Mouse (Mus musculus) CH12F3 (cell line): ENCODE results near the gene Tlr3.

Source experiments
- in situ Hi-C: fragments of 300-500 bp; cut with MboI; formaldehyde crosslinking; loops from 2 replicates; pipeline ENCODE4 v1.14.3; 2020; ENCODE audit warnings: low sequenced_read_pairs

The Tlr3 gene

DNA sequence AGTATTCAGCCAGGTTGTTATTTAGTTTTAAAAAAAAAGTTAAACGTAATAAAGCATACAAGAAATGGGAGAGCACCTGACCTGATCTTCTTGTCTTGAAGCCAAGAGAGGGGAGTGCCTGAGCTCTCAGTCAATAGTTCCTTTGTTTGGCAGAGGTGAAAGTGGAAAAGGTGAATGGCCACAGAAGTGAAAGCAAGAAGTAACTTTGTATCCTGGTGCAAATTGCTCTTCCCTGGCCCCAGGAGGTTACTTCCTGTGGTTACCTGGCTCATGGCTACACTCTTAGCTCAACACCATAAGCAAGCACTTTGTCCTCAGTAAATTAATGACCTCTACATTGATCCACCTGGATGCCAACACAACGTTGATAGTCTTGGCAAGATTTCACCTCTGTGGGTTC lies at the start of gene Tlr3:
Tlr3 (minus strand) TSS at position 199 of the 400 bp plus-strand sequence.
- in situ Hi-C loops, result no loop called here

DNA sequence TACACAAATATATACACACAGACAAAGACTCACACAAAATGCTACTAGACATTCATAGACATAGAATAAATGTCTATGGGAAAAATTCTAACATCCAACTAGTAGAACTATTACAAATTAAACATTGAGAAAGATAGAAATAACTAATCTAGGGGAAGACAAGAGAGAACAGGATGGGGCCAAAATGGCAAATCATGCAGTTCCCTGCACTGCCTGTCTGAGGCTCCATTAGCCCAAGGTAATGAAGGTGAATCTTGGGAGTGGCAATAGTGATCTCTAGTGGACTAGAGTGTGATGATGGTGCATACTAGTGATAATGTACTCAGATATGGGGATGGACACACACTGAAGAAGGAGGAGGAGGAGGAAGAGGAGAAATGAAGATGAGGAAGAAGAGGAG lies 47.0 kb upstream of the Tlr3 start:
- in situ Hi-C loops, result no loop called here

DNA sequence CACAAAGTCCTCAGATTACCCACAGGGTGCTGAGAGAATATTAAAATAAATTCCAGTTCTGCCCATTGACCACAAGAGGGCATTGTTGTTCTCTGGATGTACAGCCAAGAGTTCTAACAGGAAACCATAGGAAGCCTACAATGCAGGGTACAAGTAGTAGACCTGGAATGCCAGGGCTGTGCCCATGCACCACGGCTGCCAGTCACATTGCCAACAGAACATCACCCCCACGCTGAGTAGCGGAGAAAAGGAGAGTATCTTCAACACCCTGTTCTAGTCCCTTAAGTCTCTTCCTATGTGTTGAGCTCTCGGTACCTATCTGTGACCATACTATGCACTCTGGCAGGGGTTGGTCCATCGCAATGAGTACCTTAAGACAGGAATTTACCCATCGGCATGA lies 43.5 kb upstream of the Tlr3 start:
- in situ Hi-C loops, result no loop called here

DNA sequence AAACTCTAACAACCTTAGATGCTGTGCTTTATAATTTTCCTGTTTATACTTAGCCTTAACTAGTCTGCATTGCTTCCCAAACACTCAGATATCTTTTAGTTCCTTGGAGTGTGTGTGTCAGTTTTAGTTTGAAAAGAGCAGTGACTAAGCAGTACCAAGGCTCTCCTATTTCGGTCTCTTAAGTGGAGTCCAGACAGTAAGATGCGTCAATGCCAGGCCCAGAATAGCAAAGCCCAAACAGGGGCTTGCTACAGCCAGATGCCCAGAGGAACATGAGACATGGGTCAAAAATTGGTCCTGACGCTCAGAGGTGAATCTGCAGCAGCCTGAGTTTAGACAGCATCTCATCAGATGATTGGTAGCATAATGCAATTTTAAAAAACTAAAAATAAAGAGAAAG lies 41.2 kb upstream of the Tlr3 start:
- in situ Hi-C loops, result no loop called here

DNA sequence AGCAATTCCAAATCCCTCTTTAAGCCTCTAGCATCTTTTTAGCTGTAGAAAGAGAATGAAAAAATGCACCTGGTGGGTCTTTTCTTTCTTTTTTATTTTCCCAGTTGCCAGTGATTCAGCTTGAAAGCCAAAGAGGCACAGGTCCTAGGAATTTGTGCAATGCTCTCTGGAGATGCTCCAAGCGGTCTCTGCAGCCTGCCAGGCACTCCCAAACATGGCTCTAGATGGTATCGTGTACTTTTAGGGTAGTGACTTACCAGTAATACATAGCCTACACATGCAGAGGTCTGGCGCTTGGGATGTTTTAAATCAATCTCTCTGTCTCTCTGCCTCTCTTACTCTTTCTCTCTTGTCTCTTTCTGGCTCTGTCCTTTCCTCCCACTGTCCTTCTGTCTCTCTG lies 38.0 kb upstream of the Tlr3 start:
- in situ Hi-C loops, result no loop called here

DNA sequence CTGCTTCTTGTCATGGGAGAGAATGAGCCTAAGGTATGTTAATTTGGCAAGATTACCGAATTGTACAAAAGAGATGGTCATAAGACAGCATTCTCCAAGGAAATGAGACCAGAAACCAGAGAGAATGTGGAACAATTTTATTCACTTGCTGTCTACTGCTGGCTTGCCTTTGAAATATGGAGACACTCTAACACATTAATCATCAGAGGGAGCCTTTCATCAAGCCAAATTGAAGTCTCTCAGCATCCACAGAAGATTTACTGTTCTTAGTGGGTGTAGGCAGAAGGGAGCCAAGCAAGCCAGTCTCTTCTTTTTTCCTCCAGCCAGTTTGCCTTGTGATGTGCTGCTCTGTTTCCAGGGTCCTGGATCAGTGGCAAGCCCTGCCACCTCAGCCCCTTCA lies 37.4 kb upstream of the Tlr3 start:
- in situ Hi-C loops, result no loop called here

DNA sequence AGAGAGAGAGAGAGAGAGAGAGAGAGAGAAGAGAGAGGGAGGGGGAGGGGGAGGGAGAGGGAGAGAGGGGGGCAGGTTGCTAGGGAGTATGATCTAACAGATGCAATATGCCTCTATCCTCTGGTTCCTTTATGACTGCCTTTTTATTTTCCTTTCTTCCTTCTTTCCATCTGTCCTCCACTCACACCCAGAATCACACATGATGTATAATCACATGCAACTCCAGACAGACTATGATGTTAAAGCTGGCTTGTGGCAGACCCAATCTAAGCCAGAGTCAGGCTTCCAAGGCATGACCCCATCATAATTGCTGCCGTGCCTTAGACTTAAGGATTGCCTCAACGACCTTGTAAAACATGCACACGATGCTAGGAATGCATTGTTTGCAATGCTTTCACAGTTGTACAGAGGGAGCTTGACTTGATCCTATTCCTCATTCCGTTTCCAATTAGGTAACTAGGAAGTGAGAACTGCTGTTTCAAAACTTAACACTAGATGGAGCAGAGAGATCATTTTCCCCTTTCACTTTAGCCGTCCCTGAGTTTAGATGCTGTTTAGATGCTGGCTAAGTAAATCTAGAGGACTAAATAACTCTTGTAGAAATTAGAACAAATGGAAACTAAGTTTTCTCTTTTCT lies 28.1 kb upstream of the Tlr3 start:
- in situ Hi-C loops, result no loop called here

DNA sequence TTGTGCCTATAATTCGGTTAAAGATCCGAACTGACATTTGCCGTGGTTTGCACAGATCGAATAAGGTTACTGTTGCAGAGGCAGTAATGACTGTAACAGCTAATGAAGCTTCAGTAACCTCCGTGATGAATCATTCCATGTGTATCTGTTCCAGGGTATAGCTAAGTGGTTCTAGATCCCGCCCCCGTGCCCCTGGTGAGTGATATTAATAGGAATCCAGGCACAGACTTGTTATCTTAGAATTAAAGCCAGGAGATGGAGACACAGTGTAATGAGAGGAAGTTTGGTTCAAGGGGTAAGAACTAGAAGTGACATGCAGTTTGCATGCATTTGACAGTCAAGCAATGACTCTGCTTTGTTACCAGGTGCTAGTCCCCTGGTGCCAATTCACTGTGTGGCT lies 9.3 kb upstream of the Tlr3 start:
- in situ Hi-C loops, result no loop called here

DNA sequence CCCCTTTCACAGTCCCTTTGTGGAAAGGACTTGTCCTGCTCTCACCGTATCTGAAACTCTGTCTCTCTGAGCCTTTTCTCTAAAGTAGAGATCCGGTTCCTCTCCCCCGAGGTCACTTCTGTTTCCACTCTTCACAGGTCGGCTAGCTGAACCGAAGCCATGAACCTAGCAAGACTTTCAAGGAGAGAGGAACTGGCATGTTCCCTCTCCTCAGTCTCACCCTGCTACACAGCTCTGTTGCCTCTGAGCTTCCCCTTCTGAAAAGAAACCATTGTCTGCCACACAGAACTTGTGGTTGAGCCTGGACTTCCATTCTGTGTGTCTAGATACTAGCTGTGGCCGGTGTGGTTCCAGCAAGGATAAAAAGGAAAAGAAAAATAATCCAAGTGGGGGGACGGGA lies 4.1 kb upstream of the Tlr3 start:
- in situ Hi-C loops, result no loop called here

DNA sequence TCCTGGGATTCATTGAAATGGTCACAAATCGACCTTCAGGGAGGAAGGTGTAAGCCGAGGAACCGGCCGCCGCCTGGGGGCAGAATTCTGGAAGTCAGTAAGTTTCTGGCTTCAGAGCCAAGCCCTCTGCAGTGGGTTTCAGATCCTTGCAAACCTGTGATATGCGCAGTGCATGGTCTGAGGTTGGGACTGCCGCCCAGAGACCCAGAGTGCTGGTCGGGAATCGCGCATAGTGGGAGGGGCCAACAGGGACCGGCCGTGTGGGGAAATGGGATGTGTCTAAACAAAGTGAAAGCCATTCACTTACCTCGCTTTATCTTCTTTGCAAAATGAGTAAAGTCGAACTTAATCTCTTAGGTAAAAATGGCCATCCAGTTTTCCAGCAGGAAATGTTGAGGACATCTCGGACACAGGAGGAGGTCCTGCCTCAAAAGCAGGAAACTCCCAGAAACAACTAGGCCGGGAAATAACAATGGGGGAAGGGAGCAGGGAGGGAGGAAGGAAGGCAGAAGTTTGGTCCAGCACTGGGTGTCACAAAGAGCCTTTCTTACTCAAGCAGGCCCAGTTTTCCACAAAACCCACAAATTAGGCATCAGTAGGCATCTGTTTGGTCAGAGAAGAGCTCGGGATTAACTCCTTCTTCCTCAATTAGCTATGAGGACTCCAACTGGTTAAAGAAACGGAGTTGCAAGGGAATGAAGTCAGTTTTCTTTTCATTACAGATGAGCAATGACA lies 567 bp downstream of the Tlr3 start:
- in situ Hi-C loops, result no loop called here

DNA sequence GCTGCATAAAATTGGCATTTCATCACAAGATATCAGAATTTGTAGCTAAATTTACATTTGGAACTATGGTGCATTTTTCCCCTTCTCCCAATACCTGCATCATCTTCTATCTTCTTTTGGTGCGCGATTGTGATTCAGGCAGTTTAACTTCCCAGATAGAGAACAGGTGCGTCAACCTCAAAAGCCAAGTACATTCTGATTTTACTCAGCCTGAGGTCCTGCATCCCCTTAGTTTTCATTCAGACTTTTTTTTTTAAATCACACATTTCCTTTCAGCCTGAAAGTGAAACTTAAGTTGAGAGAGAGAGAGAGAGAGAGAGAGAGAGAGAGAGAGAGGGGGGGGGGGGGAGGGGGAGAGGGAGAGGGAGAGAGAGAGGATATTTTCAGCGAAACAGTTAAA lies 1.2 kb downstream of the Tlr3 start:
- in situ Hi-C loops, result no loop called here

DNA sequence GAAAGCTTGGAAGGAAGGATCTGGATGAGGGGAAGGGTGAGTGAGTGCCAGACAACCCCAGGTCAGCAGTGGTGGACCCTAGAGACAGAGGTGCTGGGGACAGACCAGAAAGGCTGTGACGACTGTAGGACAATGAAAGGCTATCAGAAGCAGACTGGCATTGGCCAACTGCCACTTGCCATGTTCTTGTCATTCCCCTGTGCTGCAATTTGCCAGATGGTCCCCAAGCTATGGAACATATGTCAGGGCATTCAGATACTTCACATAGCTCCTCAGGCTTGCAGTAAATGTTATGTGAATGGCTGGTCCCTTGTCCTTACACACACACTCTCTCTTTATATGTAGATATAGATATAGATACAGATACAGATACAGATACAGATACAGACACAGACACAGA lies 27.6 kb downstream of the Tlr3 start:
- in situ Hi-C loops, result no loop called here

DNA sequence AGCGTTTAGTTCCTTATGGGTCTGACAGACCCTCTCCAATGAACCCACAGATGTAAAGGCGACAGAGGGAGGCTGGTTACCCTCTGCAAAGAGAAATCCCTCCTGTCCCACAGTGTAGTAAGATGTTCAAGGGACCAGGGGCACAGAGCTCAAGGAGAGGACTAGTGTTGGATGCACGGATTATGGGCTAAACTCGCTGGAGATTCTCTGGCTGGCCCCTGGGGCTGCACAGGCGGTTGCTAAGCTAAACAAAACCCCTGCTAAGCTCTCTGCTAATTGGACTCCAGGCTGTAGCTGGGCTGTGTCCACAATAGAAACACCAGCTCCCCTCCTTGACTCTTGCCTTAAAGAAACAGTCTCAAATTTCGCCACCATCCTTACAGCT lies 28.9 kb downstream of the Tlr3 start, which contains the start of gene Fam149a:
Fam149a (minus strand) TSS at position 329 of the 385 bp plus-strand sequence.
- in situ Hi-C loops, result no loop called here

DNA sequence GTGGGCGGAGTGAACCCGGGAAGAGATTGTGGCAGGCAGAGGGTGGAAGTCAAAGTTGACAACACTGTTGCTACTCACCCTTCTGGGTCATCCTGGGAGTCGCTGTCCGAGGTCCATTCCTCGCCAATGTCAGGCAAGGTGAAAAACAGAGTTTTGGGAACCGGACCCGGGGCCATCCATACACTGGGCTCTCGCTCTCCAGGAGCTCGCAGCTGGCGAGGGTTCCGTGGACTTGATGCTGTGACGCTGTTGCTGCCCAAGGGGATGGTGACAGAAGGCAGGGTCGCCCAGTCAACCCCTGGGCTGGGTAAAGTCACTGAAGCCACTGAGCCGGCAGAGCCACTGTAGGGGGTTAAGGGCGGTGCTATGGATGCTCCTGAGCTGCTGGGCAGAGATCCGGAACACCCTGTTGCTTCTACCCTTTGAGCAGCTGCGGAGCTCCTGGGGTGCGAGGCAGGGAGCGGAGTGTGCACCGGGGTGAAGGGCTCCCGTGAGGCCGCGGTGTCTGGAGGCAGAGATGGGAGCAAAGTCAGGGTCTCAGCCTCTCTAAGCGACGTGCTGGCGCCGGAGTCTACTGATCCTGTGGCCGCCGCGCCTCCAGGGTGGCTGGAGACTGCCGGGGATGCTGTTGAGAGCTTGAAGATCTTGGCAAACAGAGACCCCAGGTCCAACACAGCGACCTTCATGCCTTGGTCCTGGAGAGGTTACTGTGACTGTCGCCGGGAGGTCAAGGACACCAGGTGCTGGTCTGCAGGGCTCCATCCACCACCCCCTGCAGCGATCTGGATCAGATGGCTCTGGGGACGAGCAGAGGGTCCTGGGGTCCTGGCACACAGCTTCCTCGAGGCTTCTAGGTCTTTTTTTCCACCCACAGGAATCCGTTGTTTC lies 29.6 kb downstream of the Tlr3 start:
- in situ Hi-C loops, result no loop called here

DNA sequence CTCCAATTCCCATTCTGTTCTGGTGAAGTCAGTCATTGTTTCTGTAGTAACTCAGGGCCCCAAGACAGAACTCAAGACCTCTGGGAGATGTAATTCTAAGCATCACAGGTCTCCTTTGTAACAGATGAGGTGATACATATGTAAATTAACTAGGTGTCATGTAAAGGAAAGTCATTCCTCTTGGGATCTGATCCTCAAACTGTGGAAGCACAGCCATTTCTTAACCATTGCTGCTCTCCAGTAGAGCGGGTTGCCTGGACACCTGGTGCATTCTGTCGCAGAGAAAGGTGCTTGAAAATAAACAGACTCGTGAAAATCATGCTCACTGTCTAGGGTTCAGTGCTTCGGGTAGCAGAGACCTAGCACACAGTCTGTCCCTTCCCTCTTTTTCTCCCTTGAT lies 30.3 kb downstream of the Tlr3 start:
- in situ Hi-C loops, result no loop called here

DNA sequence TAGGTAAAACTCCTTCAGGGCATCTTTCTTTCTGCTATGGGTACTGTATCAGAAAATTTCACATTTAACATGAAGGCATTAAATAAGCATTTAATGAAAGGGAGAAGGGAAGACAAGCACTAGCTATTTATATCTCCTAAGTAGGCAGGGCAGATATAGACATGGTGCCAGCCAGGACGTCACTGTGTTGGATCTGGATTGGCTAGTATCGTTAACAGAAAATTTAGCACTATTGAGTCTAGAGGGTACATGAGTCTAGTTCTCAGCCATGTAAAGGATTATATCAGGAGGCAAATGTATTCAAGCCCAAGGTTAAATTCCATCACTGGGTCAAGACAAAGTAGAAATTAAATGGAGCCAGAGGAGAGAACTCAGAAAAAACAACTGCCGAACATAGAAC lies 36.8 kb downstream of the Tlr3 start:
- in situ Hi-C loops, result no loop called here

DNA sequence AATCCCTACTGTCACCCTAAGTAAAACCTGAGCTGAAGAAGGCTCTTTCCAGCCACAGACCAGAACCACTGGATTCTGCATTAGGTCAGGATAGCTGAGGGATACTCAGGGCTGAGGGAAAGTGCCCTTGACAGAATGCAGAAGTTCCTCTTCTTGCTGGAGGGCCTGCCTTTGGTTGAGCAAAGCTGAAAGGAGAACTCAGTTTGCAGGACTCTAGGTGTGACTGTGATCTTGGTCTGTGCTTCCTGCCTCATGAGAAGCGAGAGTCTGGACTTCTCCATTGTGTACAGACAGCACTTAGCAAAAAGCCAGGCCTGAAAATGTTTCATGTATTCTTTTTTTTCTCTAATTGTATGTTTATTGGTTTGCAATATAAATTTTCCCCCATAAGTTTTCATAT lies 43.7 kb downstream of the Tlr3 start:
- in situ Hi-C loops, result no loop called here

DNA sequence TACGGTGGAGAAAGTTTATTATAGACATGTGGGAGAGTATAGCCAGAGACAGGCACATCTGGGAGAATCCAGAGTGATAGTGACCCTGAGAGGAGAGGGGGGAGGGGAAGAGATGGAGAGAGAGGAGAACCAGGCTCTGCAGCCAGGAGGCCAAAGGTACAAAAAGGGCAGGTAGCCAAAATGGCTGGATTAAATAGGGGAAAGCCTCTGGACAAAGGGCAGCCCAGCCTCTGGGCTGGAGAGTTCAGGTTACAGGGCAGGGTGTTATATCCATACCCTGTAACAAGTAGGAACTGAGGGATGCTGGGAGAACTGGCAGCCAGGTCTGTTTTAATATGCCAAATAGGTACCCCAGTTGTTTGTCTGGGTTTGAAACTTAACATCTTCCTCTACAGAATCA lies 47.7 kb downstream of the Tlr3 start:
- in situ Hi-C loops, result no loop called here

DNA sequence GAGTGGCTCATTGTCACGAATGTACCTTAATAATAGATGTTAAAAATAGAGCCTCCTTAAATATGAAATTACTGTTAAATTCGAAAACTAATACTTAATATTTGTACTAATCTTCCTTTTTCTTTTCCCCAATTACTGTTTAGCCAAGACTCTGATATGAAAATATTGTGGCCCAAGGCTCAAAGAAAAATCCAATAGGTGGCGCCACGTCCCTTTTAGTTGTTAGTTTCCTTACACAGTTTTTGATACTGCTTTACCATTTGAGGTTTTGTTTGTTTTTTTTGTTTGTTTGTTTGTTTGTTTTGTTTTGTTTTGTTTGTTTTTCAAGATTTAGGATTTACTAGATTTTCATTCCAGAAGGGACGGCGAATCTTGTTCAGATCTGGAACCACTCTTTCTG lies 48.6 kb downstream of the Tlr3 start:
- in situ Hi-C loops, result no loop called here

DNA sequence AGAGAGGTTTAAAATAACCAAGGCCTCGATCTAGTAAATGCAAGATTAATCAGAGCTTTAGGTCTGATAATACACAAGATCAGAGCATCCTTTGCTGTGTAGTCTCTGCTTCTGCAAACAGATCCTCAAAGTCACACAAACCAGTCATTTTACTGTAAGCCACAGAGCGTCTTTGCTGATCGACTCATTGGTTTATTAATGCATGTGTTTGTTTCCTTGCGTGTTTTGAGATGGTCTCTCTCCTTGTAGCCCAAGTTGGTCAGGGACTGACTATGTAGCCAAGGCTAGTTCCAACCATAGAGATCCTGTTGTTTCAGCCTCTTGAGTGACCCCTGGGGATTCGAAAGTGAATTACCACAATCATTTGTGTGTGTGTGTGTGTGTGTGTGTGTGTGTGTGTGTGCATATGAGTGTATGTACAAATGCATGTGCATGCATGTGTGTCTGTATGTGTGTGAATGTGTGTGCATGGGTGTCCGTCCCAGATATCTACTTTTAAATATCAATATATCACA lies 51.7 kb downstream of the Tlr3 start:
- in situ Hi-C loops, result no loop called here

DNA sequence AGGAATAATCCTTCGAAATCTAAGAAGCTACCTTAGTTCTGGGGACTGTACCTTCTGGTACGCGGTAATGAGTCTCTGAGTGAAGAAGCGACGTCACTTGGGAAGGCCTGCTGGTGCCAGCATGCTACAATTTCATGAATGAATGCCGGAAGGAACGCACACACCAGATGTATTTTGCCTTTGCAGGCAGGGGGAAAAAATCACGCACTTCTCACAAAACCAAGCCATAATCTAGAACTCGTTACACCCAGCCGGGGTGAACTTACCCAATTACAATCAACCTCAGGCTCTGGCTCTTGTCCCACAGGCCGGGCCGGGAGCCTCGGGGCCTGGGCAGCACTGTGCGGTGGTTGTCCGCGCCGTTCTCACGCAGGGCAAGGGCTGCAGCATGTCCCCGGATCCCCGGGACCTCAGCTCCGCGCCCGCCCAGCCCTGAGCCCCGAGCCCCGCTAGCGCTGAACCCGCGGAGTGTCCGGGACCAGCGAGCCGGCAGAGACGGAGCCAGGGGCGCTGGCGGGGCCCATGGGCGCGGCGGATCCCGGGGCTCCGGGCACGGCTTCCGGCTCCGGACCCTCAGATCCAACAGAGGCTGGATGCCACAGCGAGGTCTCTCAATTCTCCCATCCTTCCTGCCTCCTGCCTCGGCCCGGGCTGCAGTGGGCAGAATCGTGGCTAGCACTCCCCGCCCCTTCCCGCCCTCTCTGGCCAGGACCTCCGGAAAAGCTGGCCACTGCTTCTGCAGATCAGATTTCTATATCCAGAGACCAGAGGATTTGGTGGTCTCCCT lies 52.6 kb downstream of the Tlr3 start:
- in situ Hi-C loops, result no loop called here
